Mouse (Mus musculus) intestine, postnatal 0 days (tissue): ENCODE results near the gene Dazl. TPM values are rescaled to one million over a fixed set of nuclear protein-coding genes. Genes with fewer than 3 reads are reported as not detected.

ENCODE experiments used
- ATAC-seq: fragments of 200-750 bp; cut with Nextera tagmentation; 2 replicates; pipeline ENCODE4 v1.8.0; 2017; ENCODE audit warnings: mild to moderate bottlenecking, moderate TSS enrichment, moderate library complexity
- H3K27ac ChIP-seq: fragments of 300-500 bp; sonication (generic); 2 replicates; pipeline ENCODE4 v1.5.1; 2014; ENCODE audit warnings: mild to moderate bottlenecking, low read depth, low read length, moderate library complexity
- H3K27me3 ChIP-seq: fragments of 300-500 bp; sonication (generic); replicated peaks from 2 replicates; pipeline ENCODE4 v1.6.1; 2014; ENCODE audit warnings: low read length, mixed read lengths; ENCODE audit not compliant: control insufficient read depth, insufficient read depth
- H3K36me3 ChIP-seq: fragments of 300-500 bp; sonication (generic); 2 replicates; pipeline ENCODE4 v1.6.1; 2014; ENCODE audit warnings: mild to moderate bottlenecking, moderate library complexity; ENCODE audit not compliant: control insufficient read depth, insufficient read depth
- H3K4me1 ChIP-seq: fragments of 300-500 bp; sonication (generic); replicated peaks from 2 replicates; pipeline ENCODE4 v1.6.1; 2014; ENCODE audit warnings: antibody characterized with exemption, low read length, mixed read lengths; ENCODE audit not compliant: control insufficient read depth, insufficient read depth
- H3K4me2 ChIP-seq: fragments of 300-500 bp; sonication (generic); replicated peaks from 2 replicates; pipeline ENCODE4 v1.6.1; 2014; ENCODE audit warnings: low read depth, mild to moderate bottlenecking, moderate library complexity
- H3K4me3 ChIP-seq: fragments of 300-500 bp; sonication (generic); 2 replicates; pipeline ENCODE4 v1.5.1; 2014; ENCODE audit warnings: low read depth, low read length
- H3K9ac ChIP-seq: fragments of 300-500 bp; sonication (generic); 2 replicates; pipeline ENCODE4 v1.6.1; 2014; ENCODE audit warnings: mild to moderate bottlenecking, low read depth, low read length
- H3K9me3 ChIP-seq: fragments of 300-500 bp; sonication (generic); 2 replicates; pipeline ENCODE4 v1.6.1; 2016; ENCODE audit warnings: mixed run types; ENCODE audit not compliant: control insufficient read depth
- CTCF ChIP-seq: sonication (generic); IDR thresholded peaks from 2 replicates; pipeline ENCODE4 v1.5.1; 2016; ENCODE audit warnings: low read depth, mild to moderate bottlenecking, control low read depth, antibody characterized with exemption, moderate library complexity
- WGBS: fragments of 180-500 bp; shearing (Covaris S2); extraction: QIAGEN DNeasy Blood & Tissue Kit; methylation state at CpG from one replicate; pipeline ENCODE4 v1.1.7; 2014; 5-methylcytosine and 5-hydroxymethylcytosine counted together
- polyA plus RNA-seq: library from polyadenylated mRNA; unstranded; fragments of >200 nt; fragmentation: Nextera tagmentation; extraction: Ambion mirVana; gene quantifications from 2 replicates; pipeline ENCODE4 v1.2.1, GENCODE M21; 2015

Dazl gene
- polyA plus RNA-seq, 1 experiment from 2014 or later = 0.25 TPM

GRCm38 (mm10) chr17:50235943-50236701 is 57.3 kb downstream of the Dazl start:
- Histone ChIP-seq H3K36me3 (no peaks in the 10 kb centered on the region), H3K4me2 (no peak overlapping the region), H3K9me3 (no peaks in the 10 kb centered on the region), H3K9ac (no peak overlapping the region), H3K27me3 (no peaks in the 10 kb centered on the region), H3K4me3 (no peak overlapping the region), H3K4me1 (no peaks in the 10 kb centered on the region), H3K27ac (no peak overlapping the region)
- TF ChIP-seq CTCF = no peak
- no peak for ATAC-seq
- 74% methylated on average over 13 of the region's 13 CpGs for WGBS

GRCm38 (mm10) chr17:50233956-50234355 is 59.5 kb downstream of the Dazl start:
- no peaks in the 10 kb centered on the region for H3K36me3 ChIP-seq
- no peak for TF ChIP-seq CTCF
- no peak overlapping the region for H3K27ac ChIP-seq
- no peak for ATAC-seq
- H3K4me2 ChIP-seq = no peak overlapping the region
- no peak overlapping the region for H3K4me3 ChIP-seq
- no peaks in the 10 kb centered on the region for H3K27me3 ChIP-seq
- H3K9ac ChIP-seq = no peak overlapping the region
- H3K4me1 ChIP-seq = no peaks in the 10 kb centered on the region
- H3K9me3 ChIP-seq = no peaks in the 10 kb centered on the region
- 92% methylated on average over 5 of the region's 5 CpGs for WGBS

- whole genome bisulfite sequencing = 92% methylated on average over 11 of the region's 11 CpGs
- no peaks in the 10 kb centered on the region for H3K9me3 ChIP-seq
- no peak overlapping the region for H3K4me3 ChIP-seq
- H3K4me1 ChIP-seq = no peaks in the 10 kb centered on the region
- ATAC-seq = no peak
- no peak overlapping the region for H3K27ac ChIP-seq
- no peaks in the 10 kb centered on the region for H3K36me3 ChIP-seq
- H3K9ac ChIP-seq = no peak overlapping the region
- H3K27me3 ChIP-seq = no peaks in the 10 kb centered on the region
- no peak for TF ChIP-seq CTCF
- no peak overlapping the region for H3K4me2 ChIP-seq
Observed at GRCm38 (mm10) chr17:50232821-50233220, 60.6 kb downstream of the Dazl start.

- Histone ChIP-seq H3K27me3 (no peaks in the 10 kb centered on the region), H3K4me1 (no peaks in the 10 kb centered on the region), H3K4me2 (no peak overlapping the region), H3K36me3 (no peaks in the 10 kb centered on the region), H3K9ac (no peak overlapping the region), H3K4me3 (no peak overlapping the region), H3K27ac (no peak overlapping the region), H3K9me3 (no peaks in the 10 kb centered on the region)
- ATAC-seq = no peak
- TF ChIP-seq CTCF = no peak
- WGBS = 84% methylated on average over 8 of the region's 8 CpGs
Observed at GRCm38 (mm10) chr17:50231206-50231605, 62.2 kb downstream of the Dazl start.

GRCm38 (mm10) chr17:50229534-50229933 is 63.9 kb downstream of the Dazl start:
- Histone ChIP-seq H3K4me2 (no peak overlapping the region), H3K9me3 (no peaks in the 10 kb centered on the region), H3K4me3 (no peak overlapping the region), H3K27ac (no peak overlapping the region), H3K27me3 (no peaks in the 10 kb centered on the region), H3K4me1 (no peaks in the 10 kb centered on the region), H3K9ac (no peak overlapping the region), H3K36me3 (no peaks in the 10 kb centered on the region)
- ATAC-seq = no peak
- TF ChIP-seq CTCF = no peak
- 62% methylated on average over 4 of the region's 4 CpGs for WGBS

Other genes starting within 250 kb of the Dazl start
- 6.9 and 7.1 TPM in 2 replicates for gene Rftn1, start 103.0 kb downstream of the Dazl start, polyA plus RNA-seq
- gene Plcl2, start 215.8 kb upstream of the Dazl start, polyA plus RNA-seq = 4.3 and 4.8 TPM in 2 replicates